In genomic region chr9:119510902-119511301, GRCm38 (mm10) we compare ENCODE assay signal across 10 mouse cellular contexts.
DNase-seq lines count a peak whose midpoint lies in the region; ATAC-seq and TF ChIP-seq lines count a peak whose summit lies in the region.
"Had no signal": no experiment of that assay in that cellular context is flagged by ENCODE, and none has a peak within 500 bp of the region (broad histone marks: within the 10 kb centered on the region; RNA-seq: fewer than 3 reads in every experiment).

No protein-coding gene starts in this region.

- WGBS in heart, postnatal 0 days: 53% methylated on average over 6 of the region's 6 CpGs
- WGBS in stomach, embryonic 16.5 days: 56% methylated on average over 6 of the region's 6 CpGs
- WGBS in stomach, postnatal 0 days: 53% methylated on average over 6 of the region's 6 CpGs

- no peak for TF ChIP-seq CTCF in heart, postnatal 0 days (IDR thresholded peaks at IDR 0.05; ENCODE audit: low read depth)
- no peak for TF ChIP-seq CTCF in stomach, postnatal 0 days (IDR thresholded peaks at IDR 0.05; ENCODE audit: low read depth)

- no peak overlapping the region for H3K4me2 ChIP-seq in heart, postnatal 0 days (ENCODE audit: low read depth, low read length)
- H3K4me2 ChIP-seq in stomach, embryonic 16.5 days (ENCODE audit: low read depth, low read length): no peak overlapping the region
- no peak overlapping the region for H3K4me2 ChIP-seq in stomach, postnatal 0 days (replicated peaks; ENCODE audit: low read depth)

- intact Hi-C loops in heart, postnatal 14 days (cut with DNase I): no loop called here

- no peak overlapping the region for H3K9ac ChIP-seq in heart, postnatal 0 days (replicated peaks; ENCODE audit: low read depth, low read length)
- H3K9ac ChIP-seq in stomach, embryonic 16.5 days (ENCODE audit: low read length): no peak overlapping the region
- no peak overlapping the region for H3K9ac ChIP-seq in stomach, postnatal 0 days (ENCODE audit: low read length)

- 0 out of 2 replicates have a peak, but pooled peaks have one; percentile 8 for ATAC-seq in heart, postnatal 0 days (ENCODE audit: insufficient read depth, low read depth)
- ATAC-seq in stomach, embryonic 16.5 days (ENCODE audit: insufficient read depth, low FRiP score): peak; percentile 44; the same call in 1 of the 2 replicates
- no peak for ATAC-seq in stomach, postnatal 0 days (ENCODE audit: low FRiP score, low TSS enrichment)
- no peak for ATAC-seq in activated CD4-positive, CD25-positive, alpha-beta regulatory T cell, adult 4 months

- no peak overlapping the region for H3K4me3 ChIP-seq in heart, postnatal 0 days (ENCODE audit: low read depth, low read length)
- H3K4me3 ChIP-seq in stomach, embryonic 16.5 days (replicated peaks; ENCODE audit: low read length): no peak overlapping the region
- no peak overlapping the region for H3K4me3 ChIP-seq in stomach, postnatal 0 days (ENCODE audit: low read depth, low read length)

- H3K27ac ChIP-seq in heart, postnatal 0 days (ENCODE audit: low read depth): no peak overlapping the region
- no peak overlapping the region for H3K27ac ChIP-seq in stomach, embryonic 16.5 days (ENCODE audit: low read length)
- no peak overlapping the region for H3K27ac ChIP-seq in stomach, postnatal 0 days (replicated peaks)

- no peaks in the 10 kb centered on the region for H3K4me1 ChIP-seq in heart, postnatal 0 days (ENCODE audit: control insufficient read depth, insufficient read depth)
- H3K4me1 ChIP-seq in stomach, embryonic 16.5 days (ENCODE audit: control insufficient read depth, insufficient read depth, low read length): no peaks in the 10 kb centered on the region
- H3K4me1 ChIP-seq in stomach, postnatal 0 days (replicated peaks; ENCODE audit: control insufficient read depth, insufficient read depth): no peaks in the 10 kb centered on the region

- peaks cover 5% of the 10 kb centered on the region for H3K9me3 ChIP-seq in heart, postnatal 0 days (replicated peaks; ENCODE audit: control insufficient read depth, low read length)
- H3K9me3 ChIP-seq in stomach, embryonic 16.5 days (replicated peaks; ENCODE audit: control insufficient read depth, low read length): no peaks in the 10 kb centered on the region; the same call in 1 of the 2 replicates
- H3K9me3 ChIP-seq in stomach, postnatal 0 days (ENCODE audit: control insufficient read depth, low read length): no peaks in the 10 kb centered on the region

- no peak for TF ChIP-seq EP300 in heart, postnatal 0 days (IDR thresholded peaks at IDR 0.05; ENCODE audit: low read depth)
- no peak for TF ChIP-seq EP300 in stomach, postnatal 0 days (optimal IDR thresholded peaks at IDR 0.05)

- no peak for DNase-seq in heart, postnatal 0 days (ENCODE audit: low spot score)
- no peak for DNase-seq in heart, postnatal 14 days
- DNase-seq in stomach, postnatal 0 days (ENCODE audit: low spot score): no peak
- DNase-seq in layer of hippocampus, adult 9-10 months (ENCODE audit: low spot score): peak; percentile 10
- peak; percentile 79 for DNase-seq in telencephalon, adult 2 months (ENCODE audit: low read depth, low spot score)
- DNase-seq in spleen, adult 12 weeks (ENCODE audit: low spot score): no peak
- DNase-seq: adrenal gland, postnatal 14 days had no signal

- peaks cover 44% of the 10 kb centered on the region for H3K36me3 ChIP-seq in heart, postnatal 0 days (replicated peaks; ENCODE audit: control insufficient read depth, insufficient read depth, low read length)
- H3K36me3 ChIP-seq in stomach, embryonic 16.5 days (ENCODE audit: control insufficient read depth, insufficient read depth, low read length): no peaks in the 10 kb centered on the region
- no peaks in the 10 kb centered on the region for H3K36me3 ChIP-seq in stomach, postnatal 0 days (ENCODE audit: control insufficient read depth, insufficient read depth, low read length)

- no peaks in the 10 kb centered on the region for H3K27me3 ChIP-seq in heart, postnatal 0 days (ENCODE audit: control insufficient read depth, insufficient read depth, low read length)
- H3K27me3 ChIP-seq in stomach, embryonic 16.5 days (ENCODE audit: control insufficient read depth, insufficient read depth, low read length): no peaks in the 10 kb centered on the region
- H3K27me3 ChIP-seq in stomach, postnatal 0 days (ENCODE audit: control insufficient read depth, insufficient read depth, low read length): no peaks in the 10 kb centered on the region
- H3K27me3 ChIP-seq: CH12.LX had no signal

Comparison
In these comparisons a context has a peak if more than half of its experiments do, and no peak if none do; other contexts are left out.
1. ATAC-seq: peak in heart, postnatal 0 days (single experiment) and stomach, embryonic 16.5 days (single experiment); none in stomach, postnatal 0 days (single experiment) and activated CD4-positive, CD25-positive, alpha-beta regulatory T cell, adult 4 months (single experiment).
2. DNase-seq: peak in layer of hippocampus, adult 9-10 months (single experiment) and telencephalon, adult 2 months (single experiment); none in heart, postnatal 0 days (single experiment), heart, postnatal 14 days (0 of 2), stomach, postnatal 0 days (single experiment) and spleen, adult 12 weeks (single experiment).